Mouse (Mus musculus): Measurements from ENCODE around the gene Nln.

Nln gene

DNA sequence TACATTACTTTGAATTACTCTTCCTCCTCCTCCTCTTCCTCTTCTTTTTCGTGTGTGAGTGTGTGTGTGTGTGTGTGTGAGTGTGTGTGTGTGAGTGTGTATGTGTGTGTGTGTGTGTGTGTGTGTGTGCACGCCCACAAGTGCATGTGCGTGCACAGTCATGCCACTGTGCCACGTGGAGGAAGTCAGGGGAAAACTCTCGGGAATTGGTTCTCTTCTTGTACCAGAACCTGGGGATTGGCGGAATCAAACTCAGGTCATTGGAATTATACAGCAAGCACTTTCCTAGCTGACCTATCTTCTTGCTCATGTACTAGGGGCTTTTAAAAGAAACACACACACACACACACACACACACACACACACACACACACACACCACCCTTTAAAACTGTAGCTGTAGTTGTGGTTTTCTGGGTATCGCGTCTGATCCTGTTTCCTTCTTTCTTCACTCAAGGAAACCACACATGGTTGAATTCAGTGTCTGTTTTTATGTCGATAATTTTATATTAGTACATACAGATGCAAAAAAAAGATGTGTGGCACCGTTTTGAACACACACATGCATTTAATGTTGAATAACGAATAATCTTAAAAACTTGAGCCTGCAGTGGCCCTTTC, 97.1 kb downstream of the Nln start:
- DNase-seq, result no peak

- DNase-seq, result no peak
Measured at GRCm38 (mm10) chr13:104011289-104011688, 98.1 kb downstream of the Nln start.

DNA sequence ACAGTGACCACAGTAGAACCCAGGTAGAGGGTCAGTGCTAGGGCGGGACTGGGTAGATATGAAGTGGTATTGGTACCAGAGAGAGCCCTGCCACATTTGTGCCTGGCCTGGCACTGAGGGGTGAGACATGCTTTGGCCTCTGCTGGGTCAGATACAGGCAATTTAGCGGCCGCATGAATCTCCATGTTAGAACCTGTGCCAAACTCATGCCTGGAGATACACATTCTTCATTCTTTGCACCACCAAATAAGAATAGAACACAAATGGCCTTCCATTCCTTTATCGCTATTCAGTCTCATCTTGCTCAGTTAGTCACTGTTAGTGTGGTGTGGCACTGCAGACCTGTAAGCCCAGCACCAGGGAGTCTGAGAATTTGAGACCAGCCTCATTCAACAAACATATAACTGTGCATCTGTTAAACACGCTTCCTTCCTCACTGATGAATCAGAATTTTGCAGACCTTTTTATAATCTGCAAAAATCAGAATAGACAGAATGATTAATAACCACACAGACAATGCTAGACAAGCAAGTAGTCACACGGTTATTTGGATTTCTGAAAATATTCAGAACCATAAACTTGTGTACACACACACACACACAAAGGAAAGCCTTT, 104.1 kb downstream of the Nln start:
- no peak for DNase-seq

GRCm38 (mm10) chr13:103994085-103994455, 115.3 kb downstream of the Nln start:
- no peak for DNase-seq

GRCm38 (mm10) chr13:103993142-103994084, 116.0 kb downstream of the Nln start:
- DNase-seq, result no peak

GRCm38 (mm10) chr13:103986660-103987059, 122.8 kb downstream of the Nln start:
- DNase-seq, result peak; percentile 22

DNA sequence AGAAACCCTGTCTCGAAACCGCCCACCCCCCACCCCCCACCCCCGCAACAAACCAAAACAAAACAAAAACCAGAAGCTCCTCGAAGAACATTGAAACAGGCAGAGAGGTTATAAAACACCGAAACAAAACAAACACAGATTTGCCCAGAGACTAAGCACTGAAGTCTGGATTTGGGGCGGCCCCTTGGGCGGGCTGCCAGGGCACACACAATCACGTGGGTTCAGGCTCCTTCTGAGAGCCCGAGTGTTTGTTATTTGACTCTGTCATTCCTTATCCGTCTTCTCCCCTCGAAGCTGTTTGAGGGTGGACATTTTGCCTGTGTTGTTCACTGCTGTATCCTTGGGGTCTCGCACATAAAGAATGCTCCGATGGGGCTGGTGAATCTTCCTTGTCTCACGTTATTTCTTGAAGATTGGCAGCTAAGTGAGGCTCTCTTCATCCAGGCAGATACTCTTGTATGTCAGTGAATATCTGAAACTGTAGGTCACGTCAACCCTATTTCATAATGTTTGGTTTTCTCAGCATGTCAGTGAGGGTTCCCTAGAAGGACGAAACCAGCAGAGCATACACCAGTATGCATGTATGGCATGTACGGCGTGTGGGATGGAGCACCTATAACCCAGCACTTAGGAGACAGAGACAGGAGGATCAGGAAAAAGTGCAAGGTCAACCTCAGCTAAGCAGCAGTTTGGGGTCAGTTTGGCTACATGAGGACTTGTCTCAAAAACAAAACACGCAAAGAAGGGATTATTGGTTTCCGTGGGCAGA, 123.7 kb downstream of the Nln start:
- DNase-seq, result no peak

DNA sequence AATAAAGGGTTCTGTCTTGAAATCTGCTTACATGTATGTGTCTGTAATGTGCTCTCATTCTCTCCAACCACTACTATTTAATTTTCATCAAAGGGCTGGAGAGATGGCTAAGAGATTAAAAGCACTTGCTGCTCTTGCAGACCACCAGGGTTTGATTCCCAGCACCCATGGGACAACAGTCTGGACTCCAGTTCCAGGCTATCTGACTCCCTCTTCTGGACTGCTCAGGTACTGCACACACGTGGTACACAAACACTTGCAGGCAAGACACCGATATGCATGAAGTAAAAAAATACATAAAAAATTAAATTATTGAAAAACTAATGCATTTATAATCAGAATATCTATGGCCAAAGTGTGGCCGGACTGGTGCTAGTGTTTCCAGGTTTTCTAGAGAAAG, 127.0 kb downstream of the Nln start:
- no peak for DNase-seq

DNA sequence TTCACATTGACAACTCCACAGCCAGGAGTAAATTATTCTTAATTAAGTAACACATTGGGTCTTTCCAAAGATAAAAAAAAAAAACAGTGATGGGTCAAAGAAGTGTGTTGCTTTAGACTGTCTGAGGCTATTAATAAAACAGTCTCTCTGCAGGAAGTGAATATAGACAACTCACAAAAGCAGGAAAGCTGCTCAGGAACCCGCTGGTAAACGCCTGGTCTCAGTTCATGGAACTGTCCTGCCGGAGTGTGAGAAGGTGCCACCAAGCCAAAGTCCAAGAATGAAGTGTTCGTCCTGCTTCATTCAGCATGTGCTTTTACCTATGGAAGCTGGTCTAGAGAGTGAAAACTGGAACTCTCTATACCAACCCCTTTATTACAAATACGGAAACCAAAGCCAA, 129.0 kb downstream of the Nln start:
- DNase-seq, result no peak

- DNase-seq, result peak; percentile 61
Measured at GRCm38 (mm10) chr13:103978286-103978866, 131.0 kb downstream of the Nln start.

- DNase-seq, result peak; percentile 71
Measured at GRCm38 (mm10) chr13:103977844-103978243, 131.6 kb downstream of the Nln start.

DNA sequence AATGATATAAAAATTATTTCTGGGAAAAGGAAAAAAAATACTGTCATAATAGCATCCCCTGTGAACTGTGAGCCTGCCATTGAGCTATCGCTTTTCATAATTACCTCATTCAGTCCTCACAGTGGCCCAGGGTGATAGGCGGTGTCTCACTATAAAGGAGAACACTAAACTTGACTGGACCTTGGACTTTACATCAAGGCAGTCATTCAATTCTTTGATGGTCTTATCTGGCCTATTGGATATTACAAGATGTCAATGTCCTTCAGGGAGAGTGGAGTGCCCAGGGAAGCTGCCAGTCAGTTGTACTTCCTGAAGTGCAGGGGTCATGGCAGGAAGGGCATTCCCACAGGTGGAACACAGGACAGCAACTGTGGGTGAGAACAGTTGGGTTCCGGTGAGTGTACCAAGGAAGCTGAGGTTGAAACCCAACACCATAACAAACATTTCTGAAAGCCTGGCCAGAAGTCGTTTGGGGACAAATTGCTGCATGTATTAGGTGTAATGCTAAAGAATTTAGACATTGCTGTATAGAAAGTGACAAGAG, 133.2 kb downstream of the Nln start:
- DNase-seq, result peak; percentile 21

- no peak for DNase-seq
Measured at GRCm38 (mm10) chr13:103975101-103975500, 134.3 kb downstream of the Nln start.

- DNase-seq, result no peak
Measured at GRCm38 (mm10) chr13:103973977-103974376, 135.4 kb downstream of the Nln start.

All from kidney, adult 9 months (tissue).